Mouse (Mus musculus) heart, embryonic 13.5 days (tissue): ENCODE results near the gene Pdp2. TPM values are rescaled to one million over a fixed set of nuclear protein-coding genes. Genes with fewer than 3 reads are reported as not detected.
A peak's percentile ranks its signal among the peaks of the same experiment; 100 is the strongest.

Experiments used
- ATAC-seq: fragments of 200-750 bp; cut with Nextera tagmentation; 2 replicates; pipeline ENCODE4 v1.8.0; 2017; ENCODE audit warnings: moderate TSS enrichment; ENCODE audit not compliant: insufficient number of reproducible peaks, low FRiP score, low TSS enrichment; ENCODE audit errors: extremely low read depth
- H3K27ac ChIP-seq: fragments of 300-500 bp; sonication (generic); replicated peaks from 2 replicates; pipeline ENCODE4 v1.5.1; 2015; ENCODE audit warnings: moderate library complexity, mild to moderate bottlenecking, inconsistent platforms
- H3K27me3 ChIP-seq: fragments of 300-500 bp; sonication (generic); replicated peaks from 2 replicates; pipeline ENCODE4 v1.6.1; 2015; ENCODE audit warnings: mild to moderate bottlenecking, inconsistent platforms
- H3K36me3 ChIP-seq: fragments of 300-500 bp; sonication (generic); 2 replicates; pipeline ENCODE4 v1.6.1; 2015; ENCODE audit warnings: mild to moderate bottlenecking, inconsistent platforms
- H3K4me1 ChIP-seq: fragments of 300-500 bp; sonication (generic); 2 replicates; pipeline ENCODE4 v1.6.1; 2015; ENCODE audit warnings: inconsistent platforms
- H3K4me2 ChIP-seq: fragments of 300-500 bp; sonication (generic); 2 replicates; pipeline ENCODE4 v1.6.1; 2015; ENCODE audit warnings: inconsistent platforms, mild to moderate bottlenecking, moderate library complexity
- H3K4me3 ChIP-seq: fragments of 300-500 bp; sonication (generic); 2 replicates; pipeline ENCODE4 v1.5.1; 2015; ENCODE audit warnings: moderate library complexity, mild to moderate bottlenecking, inconsistent platforms
- H3K9ac ChIP-seq: fragments of 300-500 bp; sonication (generic); 2 replicates; pipeline ENCODE4 v1.6.1; 2015; ENCODE audit warnings: inconsistent platforms, mild to moderate bottlenecking, moderate library complexity
- H3K9me3 ChIP-seq: fragments of 300-500 bp; sonication (generic); 2 replicates; pipeline ENCODE4 v1.6.1; 2016; ENCODE audit warnings: inconsistent platforms
- WGBS: fragments of 180-500 bp; shearing (Covaris S2); methylation state at CpG from one replicate; pipeline ENCODE4 v1.1.7; 2015; ENCODE audit warnings: mixed read lengths; 5-methylcytosine and 5-hydroxymethylcytosine counted together
- polyA plus RNA-seq: library from polyadenylated mRNA; unstranded; fragments of >200 nt; fragmentation: Nextera tagmentation; extraction: Ambion mirVana; gene quantifications from 2 replicates; pipeline ENCODE4 v1.2.1, GENCODE M21; 2015

Gene Pdp2
- polyA plus RNA-seq, result 7.1 and 7.3 TPM in 2 replicates

GRCm38 (mm10) chr8:104591133-104591834, at the start of gene Pdp2:
Pdp2 (plus strand) TSS chr8:104591451.
- Histone ChIP-seq H3K4me2 (peak within 1 kb of the TSS; percentile 93), H3K27ac (peak within 1 kb of the TSS; percentile 73), H3K9ac (peak within 1 kb of the TSS; percentile 88), H3K4me1 (peaks cover 18% of the 10 kb centered on the region), H3K4me3 (peak within 1 kb of the TSS; percentile 77), H3K27me3 (no peaks in the 10 kb centered on the region), H3K36me3 (peaks cover 29% of the 10 kb centered on the region), H3K9me3 (no peaks in the 10 kb centered on the region)
- WGBS, result under 1% methylated on average over 44 of the region's 44 CpGs
- peak; percentile 95 for ATAC-seq

DNA sequence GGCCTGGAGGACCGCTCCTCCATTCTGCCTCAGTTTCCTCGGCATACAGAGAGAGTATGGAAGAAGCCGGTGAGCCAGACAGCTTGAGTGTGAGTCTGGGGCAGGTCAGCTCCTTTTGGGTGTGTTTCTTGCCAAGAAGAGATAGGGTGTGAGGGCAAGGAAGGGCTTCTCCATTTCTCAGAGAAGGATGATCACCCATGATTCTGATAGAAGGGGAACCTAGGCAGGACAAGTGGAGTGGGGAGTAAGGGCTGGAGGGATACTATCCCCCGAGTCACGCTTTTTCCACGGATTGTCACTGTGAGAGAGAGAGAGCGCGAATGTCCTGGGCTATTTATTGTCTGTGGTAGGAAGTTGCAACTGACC, 49.8 kb upstream of the Pdp2 start:
- Histone ChIP-seq H3K9me3 (no peaks in the 10 kb centered on the region), H3K36me3 (no peaks in the 10 kb centered on the region), H3K9ac (peak overlapping the region; percentile 80), H3K4me2 (peak overlapping the region; percentile 98), H3K4me3 (peak overlapping the region; percentile 62), H3K27ac (no peak overlapping the region), H3K27me3 (peaks cover 76% of the 10 kb centered on the region), H3K4me1 (peaks cover 21% of the 10 kb centered on the region)
- WGBS, result 11% methylated on average over 8 of the region's 8 CpGs
- ATAC-seq, result no peak

DNA sequence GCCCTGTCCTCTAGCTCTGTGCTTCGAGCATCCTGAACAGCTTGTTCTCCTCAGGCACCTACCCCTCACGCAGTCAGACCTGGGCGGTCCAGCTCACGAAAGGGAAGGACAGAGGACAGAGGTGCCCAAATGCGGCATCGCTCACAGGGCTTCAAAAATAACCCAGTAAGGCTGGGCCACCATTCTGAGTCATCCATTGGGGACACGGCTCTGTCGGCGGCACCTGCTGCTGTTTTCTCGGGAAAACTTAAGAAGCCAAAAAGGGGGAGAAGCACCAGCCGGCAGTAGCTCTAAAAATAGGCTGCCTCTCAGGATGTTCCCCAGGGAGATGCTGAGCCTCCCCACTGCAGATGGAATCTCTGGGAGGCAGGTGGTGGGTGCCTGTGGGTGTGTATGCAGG, 49.1 kb upstream of the Pdp2 start:
- WGBS, result 12% methylated on average over 11 of the region's 11 CpGs
- H3K9ac ChIP-seq, result no peak overlapping the region
- H3K4me1 ChIP-seq, result peaks cover 21% of the 10 kb centered on the region
- H3K4me2 ChIP-seq, result peak overlapping the region; percentile 98
- peak overlapping the region; percentile 62 for H3K4me3 ChIP-seq
- peaks cover 74% of the 10 kb centered on the region for H3K27me3 ChIP-seq
- no peaks in the 10 kb centered on the region for H3K36me3 ChIP-seq
- no peak overlapping the region for H3K27ac ChIP-seq
- no peak for ATAC-seq
- no peaks in the 10 kb centered on the region for H3K9me3 ChIP-seq

GRCm38 (mm10) chr8:104543440-104544045, 47.7 kb upstream of the Pdp2 start:
- Histone ChIP-seq H3K4me1 (peaks cover 21% of the 10 kb centered on the region), H3K4me2 (no peak overlapping the region), H3K9me3 (no peaks in the 10 kb centered on the region), H3K36me3 (no peaks in the 10 kb centered on the region), H3K9ac (no peak overlapping the region), H3K27me3 (peaks cover 61% of the 10 kb centered on the region), H3K27ac (no peak overlapping the region), H3K4me3 (no peak overlapping the region)
- 75% methylated on average over 8 of the region's 8 CpGs for WGBS
- no peak for ATAC-seq

DNA sequence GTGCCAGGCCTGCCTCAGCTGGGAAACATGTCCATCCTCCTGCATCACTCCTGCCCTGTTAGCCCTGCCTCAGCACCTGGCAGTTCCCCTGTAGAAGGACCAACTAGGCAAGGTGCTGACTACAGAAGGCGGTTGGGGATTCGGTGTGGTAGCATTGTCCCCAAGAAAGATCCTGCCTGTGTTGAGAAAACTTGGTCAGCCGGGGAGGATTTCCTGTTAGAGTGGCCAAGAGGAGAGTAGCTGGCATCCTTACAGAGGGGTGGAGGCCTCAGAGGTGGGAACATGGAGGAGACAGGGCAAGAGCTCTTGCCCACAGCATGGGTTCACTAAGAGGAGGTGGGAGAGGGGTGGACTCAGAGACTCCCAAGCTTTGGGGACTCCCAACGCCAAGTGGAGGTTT, 36.1 kb upstream of the Pdp2 start:
- Histone ChIP-seq H3K9ac (no peak overlapping the region), H3K27ac (no peak overlapping the region), H3K4me3 (no peak overlapping the region), H3K4me2 (no peak overlapping the region), H3K27me3 (peaks cover 11% of the 10 kb centered on the region), H3K4me1 (no peaks in the 10 kb centered on the region), H3K36me3 (no peaks in the 10 kb centered on the region), H3K9me3 (no peaks in the 10 kb centered on the region)
- 66% methylated on average over 4 of the region's 4 CpGs for WGBS
- ATAC-seq, result no peak

- no peak for ATAC-seq
- H3K4me2 ChIP-seq, result no peak overlapping the region
- H3K9me3 ChIP-seq, result no peaks in the 10 kb centered on the region
- no peak overlapping the region for H3K27ac ChIP-seq
- no peak overlapping the region for H3K4me3 ChIP-seq
- H3K9ac ChIP-seq, result no peak overlapping the region
- no peaks in the 10 kb centered on the region for H3K4me1 ChIP-seq
- H3K27me3 ChIP-seq, result peaks cover 11% of the 10 kb centered on the region
- H3K36me3 ChIP-seq, result no peaks in the 10 kb centered on the region
- 53% methylated on average over 7 of the region's 7 CpGs for WGBS
These were observed 34.0 kb upstream of the Pdp2 start for GRCm38 (mm10) chr8:104557226-104557625.

DNA sequence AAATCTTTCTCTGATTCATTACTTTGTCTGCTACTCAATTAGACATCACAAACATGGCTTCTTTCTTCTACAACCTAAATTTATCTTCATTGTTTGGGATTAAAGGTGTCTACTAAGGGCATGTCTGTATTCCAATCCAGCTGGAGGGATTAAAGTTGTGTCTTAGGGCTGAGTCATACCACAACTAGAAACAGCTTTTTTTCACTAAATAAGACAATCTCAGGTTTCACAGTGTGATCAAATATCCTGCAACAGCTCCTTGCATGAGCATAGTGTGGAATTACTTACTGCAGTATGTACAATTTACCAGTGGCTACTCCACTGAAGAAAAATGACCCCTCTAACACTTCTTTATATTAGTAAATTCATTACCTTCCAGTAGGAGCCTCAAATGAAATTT, 30.5 kb upstream of the Pdp2 start:
- Histone ChIP-seq H3K4me1 (0 out of 2 replicates have a peak, but pooled peaks cover 3% of the 10 kb centered on the region), H3K27ac (no peak overlapping the region), H3K4me2 (no peak overlapping the region), H3K9me3 (no peaks in the 10 kb centered on the region), H3K9ac (no peak overlapping the region), H3K36me3 (no peaks in the 10 kb centered on the region), H3K4me3 (no peak overlapping the region), H3K27me3 (peaks cover 11% of the 10 kb centered on the region)
- no peak for ATAC-seq

DNA sequence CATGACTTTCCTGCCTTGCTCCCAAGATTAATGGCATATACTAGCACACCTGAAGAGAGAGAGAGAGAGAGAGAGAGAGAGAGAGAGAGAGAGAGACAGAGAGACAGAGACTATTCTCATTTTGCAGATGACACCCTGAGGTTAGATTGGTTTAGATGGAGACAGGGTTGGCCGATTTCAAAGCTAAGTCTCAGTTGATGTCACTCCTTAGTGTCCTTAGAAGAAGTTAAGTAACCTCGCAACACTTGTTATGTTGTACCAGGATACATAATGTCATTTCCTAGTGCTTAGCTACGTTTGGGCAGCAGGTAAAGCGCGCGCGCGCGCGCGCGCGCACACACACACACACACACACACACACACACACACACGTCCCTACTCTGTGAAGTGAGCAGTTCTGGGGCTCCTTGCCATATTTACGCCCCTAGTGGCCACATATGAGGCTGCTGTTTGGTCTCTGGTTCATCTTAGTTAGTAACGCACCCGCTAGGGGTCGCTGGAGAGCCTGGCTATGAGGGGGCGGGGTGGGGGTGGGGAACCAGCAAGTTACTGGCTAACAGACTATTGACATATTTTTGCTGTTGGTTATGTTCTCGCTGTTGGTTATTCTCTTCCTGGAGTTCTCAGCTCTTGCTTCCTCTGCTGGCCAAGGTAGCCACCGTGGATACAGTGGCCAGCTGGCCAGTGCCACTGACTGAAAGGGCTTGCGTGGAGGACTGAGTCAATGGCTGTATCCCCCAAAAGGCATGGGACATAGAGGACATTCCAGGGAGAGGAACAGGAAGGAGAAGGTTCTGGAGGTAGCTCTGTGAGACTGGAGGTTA, 26.4 kb upstream of the Pdp2 start:
- no peak for ATAC-seq
- Histone ChIP-seq H3K36me3 (no peaks in the 10 kb centered on the region), H3K4me1 (0 out of 2 replicates have a peak, but pooled peaks cover 3% of the 10 kb centered on the region), H3K27me3 (no peaks in the 10 kb centered on the region), H3K4me3 (no peak overlapping the region), H3K9ac (no peak overlapping the region), H3K9me3 (no peaks in the 10 kb centered on the region), H3K27ac (no peak overlapping the region), H3K4me2 (peak overlapping the region; percentile 53)
- 19% methylated on average over 22 of the region's 22 CpGs for WGBS

DNA sequence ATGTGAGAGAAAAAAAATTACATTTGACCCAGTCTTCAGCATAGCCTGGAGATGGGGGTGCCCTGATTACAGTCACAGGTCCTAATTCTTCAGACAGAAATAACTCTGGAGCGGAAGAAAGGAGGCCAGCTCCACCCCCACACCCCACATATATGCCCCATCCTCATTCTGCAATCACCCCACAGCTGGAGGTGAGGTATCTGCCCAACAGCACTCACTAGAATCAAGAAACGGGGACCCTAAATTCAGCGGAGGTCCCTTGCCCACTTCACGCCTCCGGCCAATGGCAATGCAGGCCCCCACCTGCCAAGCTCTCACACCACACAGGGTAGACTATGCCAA, 25.8 kb upstream of the Pdp2 start:
- Histone ChIP-seq H3K27ac (no peak overlapping the region), H3K36me3 (no peaks in the 10 kb centered on the region), H3K9me3 (no peaks in the 10 kb centered on the region), H3K4me3 (no peak overlapping the region), H3K9ac (no peak overlapping the region), H3K27me3 (no peaks in the 10 kb centered on the region), H3K4me1 (peaks cover 5% of the 10 kb centered on the region; the same call in 1 of the 2 replicates), H3K4me2 (no peak overlapping the region)
- WGBS, result 87% methylated on average over 5 of the region's 5 CpGs
- ATAC-seq, result no peak

GRCm38 (mm10) chr8:104569559-104569958, 21.7 kb upstream of the Pdp2 start:
- 23% methylated on average over 1 of the region's 1 CpGs for WGBS
- no peaks in the 10 kb centered on the region for H3K9me3 ChIP-seq
- H3K27ac ChIP-seq, result no peak overlapping the region
- no peak for ATAC-seq
- peaks cover 11% of the 10 kb centered on the region for H3K4me1 ChIP-seq
- no peak overlapping the region for H3K4me3 ChIP-seq
- no peaks in the 10 kb centered on the region for H3K36me3 ChIP-seq
- no peak overlapping the region for H3K9ac ChIP-seq
- no peak overlapping the region for H3K4me2 ChIP-seq
- H3K27me3 ChIP-seq, result no peaks in the 10 kb centered on the region

- Histone ChIP-seq H3K4me3 (peak overlapping the region; percentile 55), H3K4me2 (peak overlapping the region; percentile 93), H3K36me3 (no peaks in the 10 kb centered on the region), H3K4me1 (peaks cover 9% of the 10 kb centered on the region), H3K27me3 (no peaks in the 10 kb centered on the region), H3K9me3 (no peaks in the 10 kb centered on the region), H3K27ac (no peak overlapping the region), H3K9ac (peak overlapping the region; percentile 72)
- 5% methylated on average over 26 of the region's 26 CpGs for WGBS
- peak; percentile 25; the same call in 1 of the 2 replicates for ATAC-seq
These were observed 20.6 kb upstream of the Pdp2 start for GRCm38 (mm10) chr8:104570436-104571343.
